Mouse (Mus musculus) embryonic facial prominence, embryonic 12.5 days (tissue): ENCODE measurements around the gene Trmt112. TPM values are rescaled to one million over a fixed set of nuclear protein-coding genes. Genes with fewer than 3 reads are reported as not detected.

Experiments
- ATAC-seq: fragments of 200-750 bp; cut with Nextera tagmentation; 2 replicates; pipeline ENCODE4 v1.8.0; 2017; ENCODE audit not compliant: insufficient number of reproducible peaks, insufficient read depth, low FRiP score, low TSS enrichment
- H3K27ac ChIP-seq: fragments of 300-500 bp; sonication (generic); 2 replicates; pipeline ENCODE4 v1.5.1; 2016; ENCODE audit warnings: mild to moderate bottlenecking
- H3K27me3 ChIP-seq: fragments of 300-500 bp; sonication (generic); 2 replicates; pipeline ENCODE4 v1.6.1; 2016; ENCODE audit warnings: mild to moderate bottlenecking, moderate library complexity
- H3K36me3 ChIP-seq: fragments of 300-500 bp; sonication (generic); 2 replicates; pipeline ENCODE4 v1.6.1; 2016; ENCODE audit warnings: mild to moderate bottlenecking
- H3K4me1 ChIP-seq: fragments of 300-500 bp; sonication (generic); 2 replicates; pipeline ENCODE4 v1.6.1; 2016
- H3K4me2 ChIP-seq: fragments of 300-500 bp; sonication (generic); replicated peaks from 2 replicates; pipeline ENCODE4 v1.6.1; 2016; ENCODE audit warnings: mild to moderate bottlenecking, moderate library complexity
- H3K4me3 ChIP-seq: fragments of 300-500 bp; sonication (generic); 2 replicates; pipeline ENCODE4 v1.5.1; 2016; ENCODE audit warnings: mild to moderate bottlenecking
- H3K9ac ChIP-seq: fragments of 300-500 bp; sonication (generic); 2 replicates; pipeline ENCODE4 v1.6.1; 2016; ENCODE audit warnings: mild to moderate bottlenecking, moderate library complexity
- H3K9me3 ChIP-seq: fragments of 300-500 bp; sonication (generic); 2 replicates; pipeline ENCODE4 v1.6.1; 2016; ENCODE audit warnings: mild to moderate bottlenecking, moderate library complexity
- WGBS: fragments of 180-500 bp; shearing (Covaris S2); methylation state at CpG from one replicate; pipeline ENCODE4 v1.1.7; 2016; 5-methylcytosine and 5-hydroxymethylcytosine counted together
- polyA plus RNA-seq: library from polyadenylated mRNA; unstranded; fragments of >200 nt; fragmentation: Nextera tagmentation; extraction: Ambion mirVana; gene quantifications from 2 replicates; pipeline ENCODE4 v1.2.1, GENCODE M21; 2016

Trmt112 gene
- polyA plus RNA-seq, 1 experiment from 2014 or later, result 142 TPM

GRCm38 (mm10) chr19:6911101-6912074 lies 1.9 kb downstream of the Trmt112 start:
- Histone ChIP-seq H3K27me3 (no peaks in the 10 kb centered on the region), H3K4me3 (peak overlapping the region; percentile 61), H3K9ac (0 out of 2 replicates have a peak overlapping the region, but pooled peaks have one; percentile 1), H3K27ac (no peak overlapping the region), H3K36me3 (peaks cover 38% of the 10 kb centered on the region), H3K4me1 (peaks cover 26% of the 10 kb centered on the region), H3K9me3 (no peaks in the 10 kb centered on the region), H3K4me2 (peak overlapping the region; percentile 78)
- WGBS, result 86% methylated on average over 19 of the region's 19 CpGs
- no peak for ATAC-seq

- Histone ChIP-seq H3K9me3 (no peaks in the 10 kb centered on the region), H3K27me3 (no peaks in the 10 kb centered on the region), H3K36me3 (peaks cover 31% of the 10 kb centered on the region), H3K4me1 (peaks cover 25% of the 10 kb centered on the region), H3K27ac (no peak overlapping the region), H3K4me3 (no peak overlapping the region), H3K4me2 (no peak overlapping the region), H3K9ac (no peak overlapping the region)
- 92% methylated on average over 15 of the region's 15 CpGs for WGBS
- no peak for ATAC-seq
Observed at GRCm38 (mm10) chr19:6912205-6912970, 2.9 kb downstream of the Trmt112 start.

- no peak for ATAC-seq
- no peaks in the 10 kb centered on the region for H3K27me3 ChIP-seq
- H3K9ac ChIP-seq, result no peak overlapping the region
- H3K4me2 ChIP-seq, result no peak overlapping the region
- no peak overlapping the region for H3K4me3 ChIP-seq
- no peaks in the 10 kb centered on the region for H3K9me3 ChIP-seq
- WGBS, result 88% methylated on average over 6 of the region's 6 CpGs
- H3K4me1 ChIP-seq, result peaks cover 18% of the 10 kb centered on the region
- no peak overlapping the region for H3K27ac ChIP-seq
- peaks cover 31% of the 10 kb centered on the region for H3K36me3 ChIP-seq
Observed at GRCm38 (mm10) chr19:6913036-6913435, 3.5 kb downstream of the Trmt112 start.

DNA sequence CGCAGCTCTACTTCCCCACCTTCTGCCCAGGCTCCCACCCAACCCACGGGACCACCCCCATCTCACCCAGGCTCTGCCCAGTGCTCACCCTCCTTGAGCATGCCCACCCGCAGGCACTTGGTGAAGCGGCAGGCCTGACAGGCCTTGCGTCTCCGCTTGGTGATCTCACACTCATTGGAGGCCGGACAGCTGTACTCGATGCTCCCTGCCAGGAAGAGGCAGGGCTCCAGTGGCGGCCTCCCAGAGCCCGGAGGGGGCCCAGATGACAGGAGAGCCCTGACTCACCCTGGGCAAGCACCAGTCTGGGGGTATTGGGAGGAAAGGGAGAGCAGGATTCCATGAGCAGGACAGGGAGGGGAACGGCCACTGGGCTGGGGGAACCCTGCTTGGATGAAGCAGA lies 4.5 kb downstream of the Trmt112 start:
- no peak overlapping the region for H3K9ac ChIP-seq

DNA sequence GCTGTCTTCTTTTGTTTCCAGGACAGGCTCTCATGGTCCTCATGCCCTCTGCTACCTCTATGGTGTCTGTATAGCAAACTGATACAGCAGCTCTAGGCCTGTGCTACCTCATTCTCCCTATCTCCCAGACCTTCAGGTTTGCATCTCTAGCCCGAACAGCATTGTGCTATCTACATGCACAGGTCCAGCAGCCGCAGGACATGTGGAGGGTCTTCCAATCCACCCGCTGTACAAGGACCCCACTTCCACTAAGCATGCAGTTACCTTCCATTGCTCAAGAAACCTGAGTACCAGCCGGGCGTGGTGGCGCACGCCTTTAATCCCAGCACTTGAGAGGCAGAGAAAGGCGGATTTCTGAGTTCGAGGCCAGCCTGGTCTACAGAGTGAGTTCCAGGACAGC lies 5.0 kb downstream of the Trmt112 start:
- no peak overlapping the region for H3K4me3 ChIP-seq
- ATAC-seq, result no peak
- no peak overlapping the region for H3K9ac ChIP-seq
- no peaks in the 10 kb centered on the region for H3K9me3 ChIP-seq
- H3K36me3 ChIP-seq, result peaks cover 31% of the 10 kb centered on the region
- H3K27ac ChIP-seq, result no peak overlapping the region
- peaks cover 8% of the 10 kb centered on the region for H3K4me1 ChIP-seq
- H3K4me2 ChIP-seq, result no peak overlapping the region
- no peaks in the 10 kb centered on the region for H3K27me3 ChIP-seq
- WGBS, result 95% methylated on average over 9 of the region's 9 CpGs

More for the DNA sequence above, 4.5 kb downstream of the Trmt112 start:
- no peaks in the 10 kb centered on the region for H3K9me3 ChIP-seq
- ATAC-seq, result no peak
- 85% methylated on average over 11 of the region's 11 CpGs for WGBS
- peaks cover 9% of the 10 kb centered on the region for H3K4me1 ChIP-seq
- no peak overlapping the region for H3K4me3 ChIP-seq
- peaks cover 31% of the 10 kb centered on the region for H3K36me3 ChIP-seq
- H3K27ac ChIP-seq, result no peak overlapping the region
- H3K4me2 ChIP-seq, result no peak overlapping the region
- no peaks in the 10 kb centered on the region for H3K27me3 ChIP-seq

DNA sequence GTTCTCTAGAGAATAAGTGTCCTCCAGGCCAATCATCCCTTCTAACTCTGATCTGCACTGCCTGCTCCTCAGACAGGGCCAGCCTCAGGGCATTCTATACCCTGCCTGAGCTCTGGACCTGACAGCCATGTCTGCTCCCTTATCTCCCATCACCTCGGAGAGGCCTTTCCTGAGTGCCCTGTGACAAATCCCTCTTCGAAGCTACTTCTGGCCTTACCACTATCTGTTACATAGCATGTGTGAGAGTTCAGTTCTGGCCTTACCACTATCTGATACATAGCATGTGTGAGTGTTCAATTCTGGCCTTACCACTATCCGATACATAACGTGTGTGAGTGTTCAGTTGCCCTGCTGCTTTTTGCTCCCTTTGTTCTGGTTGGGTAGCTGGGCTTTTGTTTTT lies 5.8 kb downstream of the Trmt112 start:
- no peak overlapping the region for H3K4me3 ChIP-seq
- 85% methylated on average over 4 of the region's 4 CpGs for WGBS
- no peaks in the 10 kb centered on the region for H3K9me3 ChIP-seq
- H3K9ac ChIP-seq, result no peak overlapping the region
- H3K36me3 ChIP-seq, result peaks cover 31% of the 10 kb centered on the region
- ATAC-seq, result no peak
- H3K4me2 ChIP-seq, result no peak overlapping the region
- H3K4me1 ChIP-seq, result peaks cover 12% of the 10 kb centered on the region
- no peak overlapping the region for H3K27ac ChIP-seq
- no peaks in the 10 kb centered on the region for H3K27me3 ChIP-seq

DNA sequence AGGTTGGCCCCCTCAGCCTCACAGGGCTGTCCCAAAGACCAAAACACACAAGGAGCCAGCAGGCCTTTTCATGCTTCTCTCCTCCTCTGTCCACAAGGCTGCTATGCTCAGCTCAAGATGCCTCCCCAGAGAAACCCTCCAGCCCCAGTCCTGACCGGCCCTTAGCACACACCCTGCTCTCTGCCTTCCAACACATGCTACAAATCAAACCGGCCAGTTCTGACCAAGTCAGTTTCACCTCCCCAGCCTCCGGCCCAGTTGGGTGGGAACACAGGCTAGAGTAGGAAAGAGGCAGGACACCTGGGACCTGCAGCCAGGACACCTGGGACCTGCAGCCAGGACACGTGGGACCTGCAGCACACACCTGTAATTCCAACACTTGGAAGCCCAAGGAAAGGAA lies 7.0 kb downstream of the Trmt112 start:
- H3K27ac ChIP-seq, result no peak overlapping the region
- no peak for ATAC-seq
- no peak overlapping the region for H3K4me3 ChIP-seq
- H3K4me2 ChIP-seq, result no peak overlapping the region
- H3K36me3 ChIP-seq, result peaks cover 27% of the 10 kb centered on the region
- H3K4me1 ChIP-seq, result peaks cover 13% of the 10 kb centered on the region
- H3K9ac ChIP-seq, result no peak overlapping the region
- no peaks in the 10 kb centered on the region for H3K9me3 ChIP-seq
- no peaks in the 10 kb centered on the region for H3K27me3 ChIP-seq
- WGBS, result 77% methylated on average over 4 of the region's 4 CpGs

GRCm38 (mm10) chr19:6918321-6918720 lies 8.8 kb downstream of the Trmt112 start:
- no peak for ATAC-seq
- WGBS, result 94% methylated on average over 4 of the region's 4 CpGs
- H3K4me2 ChIP-seq, result no peak overlapping the region

GRCm38 (mm10) chr19:6919431-6919830 lies 9.9 kb downstream of the Trmt112 start:
- no peak overlapping the region for H3K4me3 ChIP-seq
- peaks cover 12% of the 10 kb centered on the region for H3K4me1 ChIP-seq
- no peaks in the 10 kb centered on the region for H3K9me3 ChIP-seq
- H3K27me3 ChIP-seq, result peaks cover 21% of the 10 kb centered on the region
- H3K27ac ChIP-seq, result no peak overlapping the region
- no peak overlapping the region for H3K4me2 ChIP-seq
- ATAC-seq, result no peak
- H3K9ac ChIP-seq, result no peak overlapping the region
- H3K36me3 ChIP-seq, result no peaks in the 10 kb centered on the region

More at GRCm38 (mm10) chr19:6918321-6918720, 8.8 kb downstream of the Trmt112 start:
- H3K4me3 ChIP-seq, result no peak overlapping the region
- peaks cover 11% of the 10 kb centered on the region for H3K27me3 ChIP-seq
- H3K9me3 ChIP-seq, result no peaks in the 10 kb centered on the region
- H3K4me1 ChIP-seq, result peaks cover 12% of the 10 kb centered on the region
- H3K27ac ChIP-seq, result no peak overlapping the region
- H3K9ac ChIP-seq, result no peak overlapping the region
- H3K36me3 ChIP-seq, result peaks cover 9% of the 10 kb centered on the region

- Histone ChIP-seq H3K4me2 (peak overlapping the region; percentile 75), H3K27me3 (peaks cover 28% of the 10 kb centered on the region), H3K4me1 (peaks cover 17% of the 10 kb centered on the region), H3K27ac (no peak overlapping the region), H3K4me3 (peak overlapping the region; percentile 82), H3K9ac (peak overlapping the region; percentile 82), H3K9me3 (no peaks in the 10 kb centered on the region), H3K36me3 (no peaks in the 10 kb centered on the region)
- ATAC-seq, result no peak; the same call in 1 of the 2 replicates
- 42% methylated on average over 8 of the region's 8 CpGs for WGBS
Observed at GRCm38 (mm10) chr19:6919876-6920740, 10.6 kb downstream of the Trmt112 start.
